Mouse (Mus musculus) cerebellum, adult 2 months (tissue): ENCODE data around the gene Soga1.

Experiments
- CTCF ChIP-seq: fragments of 200-500 bp; IDR thresholded peaks from 2 replicates; pipeline ENCODE4 v1.5.1; 2011; ENCODE audit warnings: low read depth, mild to moderate bottlenecking, control low read depth, low read length, moderate library complexity, borderline replicate concordance; ENCODE audit not compliant: insufficient read depth
- POLR2A ChIP-seq: fragments of 200-500 bp; IDR thresholded peaks from 2 replicates; pipeline ENCODE4 v1.6.1; 2011; ENCODE audit warnings: low read length, control low read depth, borderline replicate concordance; ENCODE audit not compliant: insufficient read depth

GRCm38 (mm10) chr2:157100319-157100605 lies 21.2 kb upstream of the Soga1 start:
- TF ChIP-seq CTCF (no peak), POLR2A (no peak)
